Mouse (Mus musculus) heart, postnatal 4 days (tissue): ENCODE measurements around the gene Tmem50a. TPM values are rescaled to one million over a fixed set of nuclear protein-coding genes. Genes with fewer than 3 reads are reported as not detected.
A peak's percentile ranks its signal among the peaks of the same experiment; 100 is the strongest.

Experiments
- DNase-seq: peaks from one replicate; pipeline ENCODE4 v3.0.0; 2021
- total RNA-seq, 2 experiments: library from RNA; stranded (reverse); gene quantifications; 2 replicates each; pipeline ENCODE4 v1.2.3; 2021

Gene Tmem50a
- 10 to 100 TPM; 73.2 to 74.5 TPM for total RNA-seq

GRCm38 (mm10) chr4:134914864-134915209 is at the start of gene Tmem50a:
TSS of gene Tmem50a (minus strand) at chr4:134915024.
- peak; percentile 96 for DNase-seq

- DNase-seq = peak; percentile 43
These were observed 48.4 kb upstream of the Tmem50a start for GRCm38 (mm10) chr4:134963021-134963776.

DNA sequence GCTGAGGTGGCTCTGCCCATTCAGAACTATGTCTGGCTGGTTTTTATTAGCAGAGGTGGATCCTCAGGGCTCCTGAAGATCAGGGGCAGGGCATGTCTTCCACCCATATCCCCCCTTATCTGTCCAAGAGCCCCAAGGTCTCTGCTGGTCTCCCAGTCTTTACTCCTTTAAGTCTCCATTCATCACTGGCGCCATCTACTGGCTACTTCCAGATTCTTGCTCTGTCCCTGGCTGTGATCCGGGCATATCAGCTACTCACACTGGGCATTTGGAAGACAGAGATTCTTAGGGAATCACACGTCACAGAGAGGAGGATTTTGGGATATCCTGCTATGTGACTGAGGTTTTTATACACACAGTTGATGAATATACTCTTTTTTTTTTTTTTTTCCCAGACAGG is 41.5 kb upstream of the Tmem50a start:
- peak; percentile 83 for DNase-seq

DNA sequence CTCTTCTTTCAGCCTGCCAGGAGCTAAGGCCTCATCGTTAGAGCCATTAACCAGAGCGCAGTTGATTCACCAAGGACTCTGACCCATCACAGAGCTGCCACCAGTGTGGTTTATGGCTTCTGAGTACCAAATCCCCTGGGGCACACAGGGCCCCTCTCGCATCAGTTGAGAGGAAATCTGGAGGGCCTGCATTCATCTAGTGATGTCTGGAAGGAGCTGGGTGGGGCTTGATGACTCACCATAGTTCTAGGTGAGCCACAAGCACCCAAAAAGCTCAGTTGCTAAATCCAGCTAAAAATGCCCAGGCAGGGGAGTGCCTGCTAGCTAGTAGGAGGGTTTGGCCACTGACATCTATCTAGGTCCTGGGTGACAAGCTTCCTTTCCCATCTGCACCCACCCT is 41.0 kb upstream of the Tmem50a start:
- DNase-seq = no peak

DNA sequence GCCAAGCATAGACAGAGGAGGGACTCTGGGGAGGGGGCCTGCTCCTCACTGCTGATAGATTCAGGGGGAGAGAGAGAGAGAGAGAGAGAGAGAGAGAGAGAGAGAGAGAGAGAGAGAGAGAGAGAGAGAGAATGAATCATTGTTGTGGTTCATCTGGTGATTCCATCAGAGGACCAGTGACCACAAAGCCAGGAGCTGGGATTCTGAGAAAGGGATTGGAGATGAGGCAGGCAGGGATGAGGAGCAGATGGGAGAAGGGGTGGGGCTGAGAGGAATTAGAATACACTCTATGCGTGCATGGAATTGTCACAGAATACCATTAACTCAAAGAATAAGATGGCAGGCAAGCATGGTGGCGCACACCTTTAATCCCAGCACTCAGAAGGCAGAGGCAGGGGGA is 40.4 kb upstream of the Tmem50a start:
- no peak for DNase-seq

- peak; percentile 17 for DNase-seq
These were observed 39.6 kb upstream of the Tmem50a start for GRCm38 (mm10) chr4:134954461-134954860.

GRCm38 (mm10) chr4:134950518-134951091 is 35.8 kb upstream of the Tmem50a start:
- peak; percentile 62 for DNase-seq

DNA sequence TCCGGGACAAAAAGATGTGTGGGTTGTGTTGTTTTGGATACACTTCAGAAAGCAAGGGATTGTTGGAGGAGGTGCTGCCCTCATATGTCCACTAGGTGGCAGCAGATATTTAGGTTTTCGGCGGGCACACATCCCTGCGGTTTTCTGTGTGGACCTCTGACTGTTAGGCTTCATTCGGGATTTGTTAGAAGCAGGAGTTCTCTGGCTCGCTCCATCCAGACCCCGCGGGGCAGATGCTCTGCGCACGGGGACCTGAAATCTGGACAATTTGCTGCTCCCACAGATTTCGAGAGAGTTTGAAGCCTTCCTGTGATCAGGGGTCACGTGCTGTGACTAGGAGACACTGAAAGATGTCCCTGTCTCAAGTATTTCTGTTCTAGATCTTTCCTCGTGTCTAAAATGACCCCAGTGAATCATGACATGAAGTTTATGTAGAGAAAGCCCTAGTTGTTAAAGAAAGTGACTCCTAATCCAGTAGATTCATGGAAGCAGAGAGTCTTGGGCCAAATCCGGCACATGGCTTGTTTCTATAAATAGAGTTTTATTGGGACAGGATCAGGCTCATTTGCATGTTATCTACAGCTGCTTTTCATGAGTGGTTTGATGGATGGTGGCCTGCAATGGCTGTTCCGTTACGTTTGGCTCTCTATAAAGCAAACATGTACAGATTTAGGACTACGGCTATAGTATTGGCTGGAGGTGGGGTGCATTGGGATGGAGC is 31.4 kb upstream of the Tmem50a start:
- peak; percentile 83 for DNase-seq

DNA sequence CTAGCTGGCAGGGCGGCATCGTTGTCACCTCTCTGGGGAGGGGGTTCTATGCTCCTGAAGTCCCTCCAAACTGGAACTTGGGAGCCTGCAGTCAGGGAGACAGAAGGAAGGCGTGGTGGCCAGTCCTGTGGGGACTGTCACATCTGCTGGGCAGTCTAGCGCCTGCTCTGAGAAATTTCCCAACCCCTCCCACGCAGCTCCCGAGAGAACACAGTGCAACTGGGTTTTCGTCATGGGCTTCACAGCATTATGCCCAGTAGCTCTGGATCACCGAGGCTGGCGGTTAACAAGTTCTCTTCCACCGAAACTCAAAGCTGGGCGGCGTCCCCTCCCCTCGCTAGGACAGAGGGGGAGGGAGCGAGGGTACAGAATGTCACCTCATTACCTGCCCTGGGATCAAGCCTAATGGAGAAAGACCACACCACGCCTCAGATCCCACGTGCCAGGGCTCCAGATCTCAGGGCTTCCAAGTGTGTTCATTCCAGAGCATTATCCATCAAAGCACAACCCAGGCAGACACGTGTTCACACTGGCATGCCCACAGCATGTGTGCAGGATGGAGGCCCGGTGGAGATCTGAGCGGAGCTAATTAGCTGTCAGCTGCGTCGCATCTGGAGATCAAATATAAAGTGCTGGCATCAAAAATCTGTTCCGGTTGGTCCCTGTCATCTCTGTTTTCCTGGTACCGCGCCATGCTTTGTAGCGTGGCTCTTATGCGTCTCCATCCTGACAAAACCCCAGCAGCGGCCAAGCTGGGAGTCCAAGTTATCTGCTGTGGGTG is 29.1 kb upstream of the Tmem50a start:
- DNase-seq = no peak

DNA sequence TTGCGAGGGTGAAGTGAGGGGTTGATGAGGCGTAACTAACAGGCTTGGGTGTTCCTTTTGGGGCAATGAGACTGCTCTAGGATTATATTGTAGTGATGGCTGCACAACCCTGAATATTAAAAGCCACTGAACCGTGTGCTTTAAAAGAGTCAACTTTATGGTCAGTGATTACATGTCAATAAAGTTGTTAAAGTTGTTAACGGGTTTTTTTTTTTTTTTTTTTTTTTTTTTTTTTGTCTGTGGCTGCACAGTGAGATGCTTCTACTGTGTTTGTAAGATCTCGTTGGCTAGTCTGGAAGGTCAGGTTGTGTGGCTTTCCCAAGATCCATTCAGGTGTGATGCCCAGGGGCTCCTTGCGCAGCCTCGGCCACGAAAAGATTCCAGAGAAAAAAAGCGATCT is 25.1 kb upstream of the Tmem50a start:
- DNase-seq = no peak

DNA sequence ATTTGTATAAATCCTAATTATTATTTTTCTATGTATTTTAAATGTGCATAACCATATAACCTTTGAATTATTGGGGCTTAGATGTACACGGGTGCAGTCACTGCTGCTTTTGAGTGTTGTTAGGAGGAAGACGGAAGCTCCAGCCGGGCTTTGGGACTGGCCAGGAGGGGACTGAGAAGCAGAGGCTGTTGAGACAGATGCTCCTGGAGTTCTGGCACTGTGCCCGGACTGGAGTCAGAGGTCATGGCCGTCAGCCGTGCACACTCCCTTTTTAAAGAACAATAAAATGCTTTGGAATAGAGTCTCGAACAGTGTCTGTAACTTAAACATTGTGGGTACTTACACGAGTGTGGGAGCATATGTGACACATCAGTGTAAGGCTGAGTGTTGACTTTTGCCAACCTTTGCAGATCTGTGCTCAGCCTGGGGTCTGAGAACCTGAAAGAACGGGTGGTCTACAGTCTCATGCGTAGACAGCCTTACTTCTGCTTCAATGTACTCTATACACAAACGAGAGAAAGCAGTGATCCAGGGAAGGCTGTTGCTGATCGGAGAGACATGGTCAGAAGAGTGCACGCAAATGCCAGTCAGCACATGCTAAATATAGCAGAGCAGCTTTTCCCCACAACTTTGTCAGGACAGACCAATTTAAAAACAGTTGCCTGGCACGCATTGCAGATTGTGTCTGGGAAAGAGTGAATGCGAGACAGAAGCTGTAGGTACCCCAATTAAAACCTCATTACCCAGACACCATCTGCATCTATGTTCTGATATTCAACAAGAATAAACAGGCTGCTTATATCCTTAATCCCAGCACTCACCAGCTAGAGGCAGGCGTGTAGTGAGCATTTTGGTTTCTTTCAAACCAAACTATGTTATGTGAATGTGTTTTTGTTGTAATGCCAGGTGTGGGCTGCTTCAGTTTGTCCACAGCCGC is 22.7 kb upstream of the Tmem50a start:
- peak; percentile 64 for DNase-seq

- peak; percentile 97 for DNase-seq
These were observed 16.1 kb upstream of the Tmem50a start, which contains the start of gene Syf2 for GRCm38 (mm10) chr4:134930684-134931481. TSS of gene Syf2 (plus strand) at chr4:134930898.

- DNase-seq = no peak
These were observed 15.4 kb upstream of the Tmem50a start for GRCm38 (mm10) chr4:134930190-134930589.

- no peak for DNase-seq
These were observed 14.7 kb upstream of the Tmem50a start for GRCm38 (mm10) chr4:134929536-134929935.

- no peak for DNase-seq
These were observed 13.6 kb upstream of the Tmem50a start for GRCm38 (mm10) chr4:134928464-134928836.

GRCm38 (mm10) chr4:134927815-134928463 is 13.1 kb upstream of the Tmem50a start:
- no peak for DNase-seq

- no peak for DNase-seq
These were observed 10.4 kb upstream of the Tmem50a start for GRCm38 (mm10) chr4:134925206-134925605.

GRCm38 (mm10) chr4:134924019-134924741 is 9.4 kb upstream of the Tmem50a start:
- peak; percentile 73 for DNase-seq

DNA sequence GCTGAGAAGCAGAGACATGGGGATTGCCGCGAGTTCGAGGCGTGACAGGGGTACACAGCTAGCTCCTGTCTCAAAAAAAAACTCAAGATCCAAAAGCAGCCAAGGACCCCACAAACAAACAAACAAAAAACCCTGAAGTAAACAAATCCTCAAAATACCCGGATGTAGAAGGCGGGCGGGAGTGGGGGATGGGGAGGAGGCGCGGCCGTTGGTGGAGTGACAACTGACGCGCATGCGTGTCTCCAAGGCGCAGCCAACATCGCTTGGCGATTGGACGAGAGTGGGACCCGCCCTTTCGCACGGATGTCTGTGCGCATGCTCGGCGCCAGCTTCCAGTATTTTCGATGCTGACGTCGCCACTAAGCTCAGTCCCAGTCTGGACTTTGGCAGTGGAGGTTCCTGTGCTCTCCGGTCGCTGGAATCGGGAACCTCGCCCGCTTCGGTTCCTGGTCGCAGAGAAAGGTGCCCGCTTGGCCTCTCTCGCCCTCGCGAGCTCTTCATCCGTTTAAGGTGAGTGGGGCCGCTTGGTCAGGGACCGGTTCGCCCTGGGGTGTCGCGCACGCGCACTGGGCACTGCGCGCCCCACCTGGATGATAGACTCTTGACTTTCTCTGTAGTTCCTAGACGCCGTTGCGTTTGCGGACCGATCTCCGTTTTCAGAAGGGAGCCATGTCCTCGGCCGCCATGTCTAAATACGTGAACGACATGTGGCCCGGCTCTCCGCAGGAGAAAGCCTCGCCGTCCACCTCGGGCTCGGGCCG is 8.6 kb upstream of the Tmem50a start, which contains the start of gene Rsrp1:
Gene Rsrp1, plus strand, starts transcription at position 335 of the 761 bp plus-strand sequence.
- peak; percentile 98 for DNase-seq
